Mouse (Mus musculus) embryonic fibroblast, embryonic 13.5 days (primary cell): ENCODE measurements around the gene Ubac2.

Experiments
- CTCF ChIP-seq: IDR thresholded peaks from 2 replicates; pipeline ENCODE4 v1.5.1; 2011; ENCODE audit warnings: mild to moderate bottlenecking, control low read depth, low read length, moderate library complexity, borderline replicate concordance; ENCODE audit not compliant: insufficient read depth
- POLR2A ChIP-seq: IDR thresholded peaks from 2 replicates; pipeline ENCODE4 v1.6.1; 2011; ENCODE audit warnings: low read depth, mild to moderate bottlenecking, control low read depth, low read length, moderate library complexity

DNA sequence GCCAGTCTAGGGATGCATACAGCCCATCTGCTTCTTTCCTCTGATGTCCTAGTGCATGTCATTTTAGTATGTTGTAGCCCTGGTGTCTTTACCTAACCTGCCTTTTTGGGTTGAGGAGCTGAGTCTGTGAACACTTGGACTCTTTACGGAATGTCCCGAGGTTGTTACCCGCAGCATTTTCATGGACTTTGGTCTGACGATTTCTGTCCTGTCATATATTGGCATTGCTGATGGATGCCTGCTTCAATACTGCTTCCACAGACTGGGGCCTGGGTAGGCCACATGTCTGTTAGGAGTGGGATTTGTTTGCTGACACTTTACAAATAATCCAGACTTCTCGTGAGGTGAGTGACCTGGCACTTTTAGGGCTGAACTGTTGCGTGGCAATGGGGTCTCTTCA lies 15.3 kb downstream of the Ubac2 start:
- TF ChIP-seq CTCF (no peak), POLR2A (no peak)
